Comparison of ENCODE assay signal across 21 mouse cellular contexts in the genomic region with DNA sequence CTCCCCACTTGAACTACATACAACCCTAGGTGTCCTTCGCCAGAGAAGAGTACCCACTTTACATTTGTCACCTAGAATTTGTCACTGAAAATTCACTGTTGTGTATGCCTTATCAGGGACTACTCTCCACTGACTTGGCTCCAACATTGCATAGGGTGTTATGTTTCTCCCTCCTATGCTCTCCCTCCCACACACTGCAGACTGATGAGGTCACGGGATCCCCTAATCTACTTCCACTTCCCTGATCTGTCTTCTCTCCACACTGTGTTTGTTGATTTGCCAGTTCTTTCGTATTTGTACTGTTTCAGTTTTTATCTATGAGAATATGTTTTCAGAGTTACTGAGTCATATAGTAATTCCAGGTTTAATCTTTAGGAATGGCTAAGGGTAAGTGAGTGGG.
A peak's percentile ranks its signal among the peaks of the same experiment; 100 is the strongest.
DNase-seq lines count a peak whose midpoint lies in the region; ATAC-seq and TF ChIP-seq lines count a peak whose summit lies in the region.
"Had no signal": no experiment of that assay in that cellular context is flagged by ENCODE, and none has a peak within 500 bp of the region (broad histone marks: within the 10 kb centered on the region; RNA-seq: fewer than 3 reads in every experiment).

No protein-coding gene starts in this region.

- H3K36me3 ChIP-seq in liver, adult 2 months (ENCODE audit: control insufficient read depth, insufficient read depth, low read length): no peaks in the 10 kb centered on the region
- no peaks in the 10 kb centered on the region for H3K36me3 ChIP-seq in MEL (ENCODE audit: control insufficient read depth in 1 of 2, insufficient read depth in 2 of 2, low read length in 2 of 2)
- H3K36me3 ChIP-seq: forebrain, embryonic 15.5 days; hindbrain, embryonic 15.5 days; limb, embryonic 10.5 days; liver, embryonic 15.5 days; neural tube, embryonic 15.5 days had no signal

- WGBS in liver, adult 2 months: 48% methylated on average over 3 of the region's 3 CpGs

- H3K9ac ChIP-seq in liver, adult 2 months (ENCODE audit: low read depth, low read length): no peak overlapping the region
- no peak overlapping the region for H3K9ac ChIP-seq in MEL (ENCODE audit: control insufficient read depth, low read depth, low read length, poor library complexity, severe bottlenecking)
- H3K9ac ChIP-seq: forebrain, embryonic 15.5 days; hindbrain, embryonic 15.5 days; liver, embryonic 15.5 days; neural tube, embryonic 15.5 days had no signal

- intact Hi-C loops in gastrocnemius, adult 2 months (cut with DNase I): no loop called here

- no peak overlapping the region for H3K4me3 ChIP-seq in liver, adult 2 months (ENCODE audit: insufficient read depth, low read depth, low read length)
- no peak overlapping the region for H3K4me3 ChIP-seq in MEL (ENCODE audit: control insufficient read depth in 1 of 2, insufficient read depth in 1 of 2, low read depth in 2 of 2, low read length in 2 of 2)
- H3K4me3 ChIP-seq in embryonic fibroblast, embryonic 13.5 days (ENCODE audit: insufficient read depth, low read length): no peak overlapping the region
- no peak overlapping the region for H3K4me3 ChIP-seq in gastrocnemius, adult 2 months
- H3K4me3 ChIP-seq: forebrain, embryonic 15.5 days; hindbrain, embryonic 15.5 days; left cerebral cortex, adult 2 months; limb, embryonic 10.5 days; liver, embryonic 15.5 days; myocyte; neural tube, embryonic 15.5 days had no signal

- no peaks in the 10 kb centered on the region for H3K4me1 ChIP-seq in liver, adult 2 months (ENCODE audit: control insufficient read depth, insufficient read depth, low read length)
- no peaks in the 10 kb centered on the region for H3K4me1 ChIP-seq in MEL (ENCODE audit: control insufficient read depth in 1 of 2, insufficient read depth in 2 of 2, low read length in 2 of 2)
- no peaks in the 10 kb centered on the region for H3K4me1 ChIP-seq in embryonic fibroblast, embryonic 13.5 days (ENCODE audit: control insufficient read depth, insufficient read depth, low read length)
- H3K4me1 ChIP-seq: forebrain, embryonic 15.5 days; hindbrain, embryonic 15.5 days; limb, embryonic 10.5 days; liver, embryonic 15.5 days; neural tube, embryonic 15.5 days had no signal

- no peak for TF ChIP-seq POLR2A in liver, adult 2 months (IDR thresholded peaks at IDR 0.05; ENCODE audit: extremely low read depth, insufficient read depth, low read length)
- TF ChIP-seq POLR2A in MEL (IDR thresholded peaks at IDR 0.05; ENCODE audit: control insufficient read depth in 1 of 2, insufficient read depth in 1 of 2, low read depth in 1 of 2, low read length in 2 of 2, poor library complexity in 1 of 2): no peak
- TF ChIP-seq POLR2A in embryonic fibroblast, embryonic 13.5 days (IDR thresholded peaks at IDR 0.05; ENCODE audit: low read depth, low read length): no peak

- TF ChIP-seq RAD21 in MEL (IDR thresholded peaks at IDR 0.05; ENCODE audit: low read depth, low read length): no peak

- H3K27me3 ChIP-seq in liver, adult 2 months (ENCODE audit: control insufficient read depth, insufficient read depth, low read length): no peaks in the 10 kb centered on the region
- peaks cover 0 to 2% of the 10 kb centered on the region in 2 experiments; a peak in 2 of 4 replicates for H3K27me3 ChIP-seq in MEL (ENCODE audit: control insufficient read depth in 1 of 2, insufficient read depth in 2 of 2, low read length in 2 of 2)
- H3K27me3 ChIP-seq: forebrain, embryonic 15.5 days; hindbrain, embryonic 15.5 days; liver, embryonic 15.5 days; neural tube, embryonic 15.5 days had no signal

- peak; percentile 75 for ATAC-seq in megakaryocyte, adult 5-6 weeks (ENCODE audit: poor library complexity, severe bottlenecking)
- ATAC-seq: forebrain, embryonic 15.5 days; intestine, postnatal 0 days had no signal

- no peaks in the 10 kb centered on the region for H3K9me3 ChIP-seq in MEL (replicated peaks; ENCODE audit: insufficient read depth, low read length)
- H3K9me3 ChIP-seq: forebrain, embryonic 15.5 days; hindbrain, embryonic 15.5 days; limb, embryonic 10.5 days; liver, embryonic 15.5 days; neural tube, embryonic 15.5 days had no signal

- 0 out of 4 replicates have a peak, but pooled peaks of 1 of the 2 experiments have one; percentile 10 for TF ChIP-seq EP300 in MEL (IDR thresholded peaks at IDR 0.05; ENCODE audit: low read depth in 1 of 2, low read length in 2 of 2)

- no peak overlapping the region for H3K27ac ChIP-seq in liver, adult 2 months (replicated peaks; ENCODE audit: insufficient read depth, low read depth, low read length)
- no peak overlapping the region for H3K27ac ChIP-seq in MEL (ENCODE audit: control insufficient read depth, low read depth, low read length)
- peak overlapping the region; percentile 49; the same call in 1 of the 2 replicates for H3K27ac ChIP-seq in embryonic fibroblast, embryonic 13.5 days (ENCODE audit: insufficient read depth, low read length)
- no peak overlapping the region for H3K27ac ChIP-seq in gastrocnemius, adult 2 months
- H3K27ac ChIP-seq: forebrain, embryonic 15.5 days; hindbrain, embryonic 15.5 days; left cerebral cortex, adult 2 months; limb, embryonic 10.5 days; liver, embryonic 15.5 days; macrophage; neural tube, embryonic 15.5 days had no signal

- H3K79me2 ChIP-seq in liver, adult 2 months (ENCODE audit: control insufficient read depth, insufficient read depth, low read length): no peaks in the 10 kb centered on the region
- no peaks in the 10 kb centered on the region for H3K79me2 ChIP-seq in MEL (ENCODE audit: control insufficient read depth, insufficient read depth, low read length, poor library complexity)

- no peak for TF ChIP-seq CTCF in liver, adult 2 months (IDR thresholded peaks at IDR 0.05; ENCODE audit: low read depth, low read length)
- no peak for TF ChIP-seq CTCF in MEL (IDR thresholded peaks at IDR 0.05 in 2 of 3, conservative IDR thresholded peaks at IDR 0.05 in 1 of 3; ENCODE audit: control insufficient read depth in 1 of 3, insufficient read depth in 1 of 3, low read depth in 2 of 3, low read length in 3 of 3, poor library complexity in 1 of 3, severe bottlenecking in 1 of 3)
- TF ChIP-seq CTCF in embryonic fibroblast, embryonic 13.5 days (IDR thresholded peaks at IDR 0.05; ENCODE audit: borderline replicate concordance, insufficient read depth, low read length): no peak
- TF ChIP-seq CTCF in gastrocnemius, adult 2 months (IDR thresholded peaks at IDR 0.05): no peak

- peak; percentile 11 for DNase-seq in liver, adult 2 months (ENCODE audit: extremely low read depth, low read depth, low spot score)
- DNase-seq in liver (no peak), MEL (ENCODE audit: low read depth, low spot score) (peak; percentile 41)
- no peak for DNase-seq in right cerebral cortex, adult 18-20 months
- DNase-seq in gastrocnemius, adult 2 months: no peak
- DNase-seq: adrenal gland, adult 8-10 months; cerebellum, adult 18-20 months; kidney, postnatal 25 days; midbrain, embryonic 14.5 days; spleen, adult 18-20 months had no signal

TF ChIP-seq in MEL, 35 proteins besides CTCF, POLR2A, EP300 and RAD21:
- 0 out of 2 replicates have a peak, but pooled peaks have one; percentile 12 for TF ChIP-seq USF1 (IDR thresholded peaks at IDR 0.05; ENCODE audit: low read depth, low read length)
- TF ChIP-seq UBTF (IDR thresholded peaks at IDR 0.05; ENCODE audit: borderline replicate concordance, insufficient read depth, low read depth, low read length): no peak

Comparison
In these comparisons a context has a peak if more than half of its experiments do, and no peak if none do; other contexts are left out.
1. DNase-seq: peak in liver, adult 2 months (single experiment) and MEL (single experiment); none in liver (single experiment), right cerebral cortex, adult 18-20 months (single experiment) and gastrocnemius, adult 2 months (single experiment).